Mouse (Mus musculus) CH12.LX (cell line): ENCODE measurements at regions not wholly inside any gene's neighbourhood (a gene's known extent, or its start where the extent isn't known, plus 50 kb on each side); places are given as distances from the start of the nearest gene placed in this dataset.

Experiments
- DNase-seq: peaks from one replicate; pipeline ENCODE4 v3.0.0-alpha.2; 2013; ENCODE audit errors: extremely low read depth
- H3K27ac ChIP-seq: 2 replicates; pipeline ENCODE4 v1.5.1; 2012; ENCODE audit warnings: low read depth, mild to moderate bottlenecking, control low read depth, moderate library complexity; ENCODE audit not compliant: insufficient read depth
- H3K27me3 ChIP-seq: replicated peaks from 2 replicates; pipeline ENCODE3; 2012; ENCODE audit warnings: inconsistent platforms
- H3K36me3 ChIP-seq, 2 experiments: replicated peaks in 1 of 2; 2 replicates each; pipeline versions ENCODE3 to v1.6.1; 2012; ENCODE audit warnings: inconsistent platforms in 1 of 2, low read length in 1 of 2, mild to moderate bottlenecking in 1 of 2, mixed read lengths in 1 of 2, moderate library complexity in 1 of 2; ENCODE audit not compliant: control insufficient read depth in 1 of 2, insufficient read depth in 1 of 2
- H3K4me1 ChIP-seq, 2 experiments: 2 replicates each; pipeline ENCODE4 v1.6.1; 2012; ENCODE audit warnings: inconsistent platforms in 1 of 2, moderate library complexity in 1 of 2; ENCODE audit not compliant: insufficient read depth in 2 of 2, control insufficient read depth in 1 of 2
- H3K4me2 ChIP-seq: 2 replicates; pipeline ENCODE4 v1.6.1; 2012; ENCODE audit warnings: low read depth, mild to moderate bottlenecking, control low read depth; ENCODE audit not compliant: poor library complexity, insufficient read depth, severe bottlenecking
- H3K4me3 ChIP-seq, 3 experiments: fragments of 150-350 bp in 1 of 3; sonication (generic) in 1 of 3; replicated peaks in 1 of 3; 2 replicates each; pipeline versions ENCODE3 to v1.5.1; 2011 to 2012; ENCODE audit warnings: low read depth in 2 of 3, low read length in 2 of 3, mild to moderate bottlenecking in 2 of 3, moderate library complexity in 2 of 3, control low read depth in 1 of 3, improper control_type of control experiment in 1 of 3, inconsistent platforms in 1 of 3, mixed read lengths in 1 of 3; ENCODE audit not compliant: poor library complexity in 1 of 3
- H3K79me2 ChIP-seq: replicated peaks from 2 replicates; pipeline ENCODE4 v1.6.1; 2012; ENCODE audit warnings: mild to moderate bottlenecking, moderate library complexity; ENCODE audit not compliant: control insufficient read depth, poor library complexity, insufficient read depth, severe bottlenecking; ENCODE audit errors: extremely low read depth
- H3K9ac ChIP-seq: 2 replicates; pipeline ENCODE4 v1.6.1; 2012; ENCODE audit warnings: low read depth, mild to moderate bottlenecking, control low read depth, moderate library complexity; ENCODE audit not compliant: insufficient read depth
- H3K9me3 ChIP-seq: replicated peaks from 2 replicates; pipeline ENCODE3; 2012; ENCODE audit warnings: low read length, inconsistent platforms, mixed read lengths
- CHD1 ChIP-seq: IDR thresholded peaks from 2 replicates; pipeline ENCODE4 v1.6.1; 2012; ENCODE audit warnings: low read depth, low read length, improper control_type of control experiment, inconsistent platforms
- CHD2 ChIP-seq: IDR thresholded peaks from 2 replicates; pipeline ENCODE4 v1.6.1; 2011; ENCODE audit warnings: low read length, improper control_type of control experiment
- CTCF ChIP-seq, 2 experiments: IDR thresholded peaks in 1 of 2; conservative IDR thresholded peaks in 1 of 2; 2 replicates each; pipeline ENCODE4 v1.5.1; 2011 to 2012; ENCODE audit warnings: low read depth in 2 of 2, low read length in 2 of 2, improper control_type of control experiment in 1 of 2, inconsistent platforms in 1 of 2, mild to moderate bottlenecking in 1 of 2, moderate library complexity in 1 of 2
- ELF1 ChIP-seq: IDR thresholded peaks from 2 replicates; pipeline ENCODE4 v1.6.1; 2014; ENCODE audit warnings: low read depth, mild to moderate bottlenecking, inconsistent platforms, low read length, improper control_type of control experiment
- ETS1 ChIP-seq: conservative IDR thresholded peaks from 2 replicates; pipeline ENCODE4 v1.6.1; 2012; ENCODE audit warnings: low read depth, mild to moderate bottlenecking, inconsistent platforms, low read length, improper control_type of control experiment, moderate library complexity
- GABPA ChIP-seq: IDR thresholded peaks from 2 replicates; pipeline ENCODE4 v1.6.1; 2012; ENCODE audit warnings: low read depth, low read length, improper control_type of control experiment, inconsistent platforms; ENCODE audit not compliant: insufficient replicate concordance
- HCFC1 ChIP-seq: IDR thresholded peaks from 2 replicates; pipeline ENCODE4 v1.6.1; 2012; ENCODE audit warnings: low read depth, mild to moderate bottlenecking, inconsistent platforms, low read length, improper control_type of control experiment
- IRF4 ChIP-seq: IDR thresholded peaks from 2 replicates; pipeline ENCODE4 v1.6.1; 2014; ENCODE audit warnings: low read depth, mild to moderate bottlenecking, inconsistent platforms, low read length, improper control_type of control experiment
- JUN ChIP-seq: IDR thresholded peaks from 2 replicates; pipeline ENCODE4 v1.6.1; 2011; ENCODE audit warnings: low read depth, mild to moderate bottlenecking, low read length, improper control_type of control experiment, moderate library complexity; ENCODE audit not compliant: insufficient read depth
- JUND ChIP-seq: conservative IDR thresholded peaks from 2 replicates; pipeline ENCODE4 v1.6.1; 2011; ENCODE audit warnings: low read depth, low read length, improper control_type of control experiment
- POLR2AphosphoS2 ChIP-seq: IDR thresholded peaks from 2 replicates; pipeline ENCODE4 v1.6.1; 2011; ENCODE audit warnings: low read depth, low read length, improper control_type of control experiment
- RCOR1 ChIP-seq: conservative IDR thresholded peaks from 2 replicates; pipeline ENCODE4 v1.6.1; 2012; ENCODE audit warnings: low read depth, mild to moderate bottlenecking, inconsistent platforms, low read length, improper control_type of control experiment
- TBP ChIP-seq: conservative IDR thresholded peaks from 2 replicates; pipeline ENCODE4 v1.6.1; 2011; ENCODE audit warnings: low read depth, low read length, improper control_type of control experiment
- ZC3H11A ChIP-seq: IDR thresholded peaks from 2 replicates; pipeline ENCODE4 v1.6.1; 2012; ENCODE audit warnings: low read depth, mild to moderate bottlenecking, inconsistent platforms, low read length, improper control_type of control experiment
- ZKSCAN1 ChIP-seq: IDR thresholded peaks from 2 replicates; pipeline ENCODE4 v1.6.1; 2012; ENCODE audit warnings: low read depth, inconsistent platforms, low read length, improper control_type of control experiment, borderline replicate concordance
- ZMIZ1 ChIP-seq: IDR thresholded peaks from 2 replicates; pipeline ENCODE4 v1.6.1; 2012; ENCODE audit warnings: low read depth, mild to moderate bottlenecking, inconsistent platforms, low read length, improper control_type of control experiment
- ZNF384 ChIP-seq: IDR thresholded peaks from 2 replicates; pipeline ENCODE4 v1.6.1; 2012; ENCODE audit warnings: low read depth, low read length, improper control_type of control experiment, inconsistent platforms
- dilution Hi-C: fragments of 300-500 bp; cut with MboI; formaldehyde crosslinking; loops from 2 replicates; pipeline ENCODE4 v1.14.3; 2020; ENCODE audit warnings: low sequenced_read_pairs; ENCODE audit not compliant: extremely low pct_unique_long_range_greater_than_20kb, extremely low pct_ligation_motif_present
- in situ Hi-C: fragments of 300-500 bp; cut with MboI; formaldehyde crosslinking; loops from 3 replicates; pipeline ENCODE4 v1.14.3; 2019; ENCODE audit warnings: low sequenced_read_pairs, low pct_ligation_motif_present, low pct_unique_long_range_greater_than_20kb, mixed read lengths

GRCm38 (mm10) chr13:32442025-32442424 is 103.5 kb upstream of the Gmds start:
- H3K27ac ChIP-seq, result no peak overlapping the region
- DNase-seq, result no peak
- no peaks in the 10 kb centered on the region for H3K36me3 ChIP-seq
- no peak for TF ChIP-seq TBP
- TF ChIP-seq ZKSCAN1, result no peak
- no peak for TF ChIP-seq RCOR1
- TF ChIP-seq IRF4, result no peak
- TF ChIP-seq JUN, result no peak
- TF ChIP-seq HCFC1, result no peak
- no peak for TF ChIP-seq GABPA
- TF ChIP-seq ETS1, result no peak
- no peak for TF ChIP-seq CHD2
- H3K79me2 ChIP-seq, result no peaks in the 10 kb centered on the region
- in situ Hi-C loops (no loop called here), dilution Hi-C loops (no loop called here)
- H3K4me1 ChIP-seq, result peaks cover under 1 to 29% of the 10 kb centered on the region in 2 experiments
- no peaks in the 10 kb centered on the region for H3K9me3 ChIP-seq
- H3K4me3 ChIP-seq, result no peak overlapping the region
- no peaks in the 10 kb centered on the region for H3K27me3 ChIP-seq
- H3K9ac ChIP-seq, result no peak overlapping the region
- H3K4me2 ChIP-seq, result no peak overlapping the region

- H3K9ac ChIP-seq, result no peak overlapping the region
- DNase-seq, result no peak
- H3K4me2 ChIP-seq, result no peak overlapping the region
- no peak overlapping the region for H3K27ac ChIP-seq
- no peak for TF ChIP-seq ZNF384
- TF ChIP-seq JUN, result no peak
- TF ChIP-seq RCOR1, result no peak
- no peak for TF ChIP-seq GABPA
- TF ChIP-seq ZMIZ1, result no peak
- TF ChIP-seq CHD1, result no peak
- TF ChIP-seq CTCF (conservative IDR thresholded peaks at IDR 0.05 in 1 of 2, IDR thresholded peaks at IDR 0.05 in 1 of 2; ENCODE audit: low read depth in 2 of 2, low read length in 2 of 2), result no peak
- TF ChIP-seq ZC3H11A, result no peak
- TF ChIP-seq, all 38 proteins: peak for 0
- Histone ChIP-seq H3K4me1 (peaks cover 3 to 13% of the 10 kb centered on the region in 2 experiments), H3K27me3 (no peaks in the 10 kb centered on the region), H3K4me3 (no peak overlapping the region), H3K79me2 (no peaks in the 10 kb centered on the region), H3K9me3 (no peaks in the 10 kb centered on the region), H3K36me3 (no peaks in the 10 kb centered on the region)
- dilution Hi-C loops (no loop called here), in situ Hi-C loops (no loop called here)
Observed at GRCm38 (mm10) chr13:32435136-32435535, 96.6 kb upstream of the Gmds start.

GRCm38 (mm10) chr13:32428482-32428881 is 89.9 kb upstream of the Gmds start:
- Histone ChIP-seq H3K36me3 (no peaks in the 10 kb centered on the region), H3K4me3 (no peak overlapping the region), H3K27me3 (no peaks in the 10 kb centered on the region), H3K4me1 (peaks cover 0 to 8% of the 10 kb centered on the region in 2 experiments; a peak in 1 of 4 replicates), H3K9ac (no peak overlapping the region), H3K27ac (no peak overlapping the region), H3K4me2 (no peak overlapping the region), H3K9me3 (no peaks in the 10 kb centered on the region), H3K79me2 (no peaks in the 10 kb centered on the region)
- TF ChIP-seq GABPA, result no peak
- TF ChIP-seq POLR2AphosphoS2, result no peak
- TF ChIP-seq HCFC1, result no peak
- TF ChIP-seq ELF1, result no peak
- TF ChIP-seq JUND, result no peak
- in situ Hi-C loops (no loop called here), dilution Hi-C loops (no loop called here)
- DNase-seq, result peak; percentile 29
